Mouse (Mus musculus) cortical plate, adult 2 months (tissue): ENCODE results near the gene B830017H08Rik. TPM values are rescaled to one million over a fixed set of nuclear protein-coding genes. Genes with fewer than 3 reads are reported as not detected.

Experiments
- H3K27ac ChIP-seq: fragments of 200-500 bp; 2 replicates; pipeline ENCODE4 v1.5.1; 2012; ENCODE audit warnings: low read length, control low read depth, inconsistent platforms; ENCODE audit not compliant: insufficient read depth
- H3K4me1 ChIP-seq: fragments of 200-500 bp; 2 replicates; pipeline ENCODE4 v1.6.1; 2011; ENCODE audit warnings: low read length; ENCODE audit not compliant: control insufficient read depth, insufficient read depth
- H3K4me3 ChIP-seq: fragments of 200-500 bp; 2 replicates; pipeline ENCODE4 v1.5.1; 2011; ENCODE audit warnings: mild to moderate bottlenecking, low read length, control low read depth; ENCODE audit not compliant: insufficient read depth
- CTCF ChIP-seq: fragments of 200-500 bp; IDR thresholded peaks from 2 replicates; pipeline ENCODE4 v1.5.1; 2011; ENCODE audit warnings: mild to moderate bottlenecking, control low read depth, low read length; ENCODE audit not compliant: insufficient read depth; ENCODE audit errors: extremely low read depth
- POLR2A ChIP-seq: fragments of 200-500 bp; IDR thresholded peaks from 2 replicates; pipeline ENCODE4 v1.6.1; 2011; ENCODE audit warnings: mild to moderate bottlenecking, low read length, control low read depth; ENCODE audit not compliant: insufficient read depth; ENCODE audit errors: extremely low read depth
- polyA plus RNA-seq: library from polyadenylated mRNA; depleted of rRNA; stranded (reverse); fragments of >200 nt; gene quantifications from 2 replicates; pipeline ENCODE4 v1.2.3, GENCODE M21; 2012; rRNA removed

Gene B830017H08Rik
- polyA plus RNA-seq, 1 experiment = 5.3 TPM

DNA sequence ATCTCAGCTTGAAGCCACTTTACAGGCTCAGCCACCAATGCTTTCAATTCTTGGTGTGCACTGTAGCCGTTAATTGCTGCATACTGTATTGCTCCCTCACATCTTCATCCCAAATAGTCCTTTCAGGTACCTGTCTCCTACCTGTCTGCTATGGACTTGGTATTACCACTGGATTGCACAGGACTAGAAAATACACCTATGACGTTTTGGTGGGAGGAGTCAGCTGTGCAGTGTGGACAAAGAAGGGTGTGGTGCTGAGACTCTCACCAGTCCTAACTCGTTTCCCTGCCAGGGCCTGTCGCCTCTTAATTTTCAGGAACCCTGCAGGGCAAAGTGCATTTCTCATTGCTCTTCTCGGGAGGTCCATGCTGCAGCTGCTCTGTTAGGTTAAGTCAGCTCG, 32.8 kb downstream of the B830017H08Rik start:
- H3K27ac ChIP-seq = no peak overlapping the region

DNA sequence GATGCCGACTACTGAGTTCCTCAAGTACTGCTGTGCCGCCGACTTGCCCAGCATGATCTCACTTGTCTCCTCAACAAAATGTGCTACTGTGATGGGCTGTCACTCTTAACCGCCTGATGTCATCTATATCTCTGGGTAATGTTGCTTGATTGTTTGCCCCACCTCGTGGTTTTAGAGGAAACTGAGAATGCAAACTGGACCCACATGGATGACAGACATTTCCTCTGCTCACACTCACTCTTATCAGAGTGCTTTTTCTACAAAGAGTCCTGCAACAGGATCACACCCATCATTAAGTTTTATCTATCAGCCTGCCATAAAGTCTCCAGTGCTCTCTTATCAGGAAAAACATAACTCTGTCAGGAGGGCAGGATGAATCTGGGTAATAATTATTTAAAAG, 38.3 kb downstream of the B830017H08Rik start:
- 0 out of 2 replicates have a peak, but pooled peaks cover 2% of the 10 kb centered on the region for H3K4me1 ChIP-seq
- H3K27ac ChIP-seq = no peak overlapping the region
- no peak overlapping the region for H3K4me3 ChIP-seq
- TF ChIP-seq POLR2A (no peak), CTCF (no peak)

More for the DNA sequence above, 32.8 kb downstream of the B830017H08Rik start:
- no peak for TF ChIP-seq CTCF
- no peak for TF ChIP-seq POLR2A
- H3K4me1 ChIP-seq = peaks cover 2% of the 10 kb centered on the region; the same call in 1 of the 2 replicates
- no peak overlapping the region for H3K4me3 ChIP-seq

DNA sequence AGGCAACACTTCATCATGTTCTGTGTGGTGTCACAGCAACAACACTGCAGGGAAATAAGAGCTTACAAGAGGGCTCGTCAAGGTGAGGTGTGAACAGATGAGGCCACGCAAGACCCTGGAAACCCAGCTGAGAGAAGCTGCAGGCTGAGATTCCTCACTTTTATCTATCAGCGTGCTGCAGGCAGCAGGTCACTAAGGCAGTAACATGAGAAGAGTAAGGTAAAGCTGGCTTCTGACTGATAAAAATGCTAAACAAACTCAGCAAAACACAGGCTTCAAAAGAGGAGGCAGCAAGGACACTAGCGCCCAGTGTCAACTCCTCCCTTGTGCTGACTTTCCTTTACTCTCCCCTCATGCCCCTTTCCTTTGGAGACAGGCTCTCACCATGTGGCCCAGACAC, 40.1 kb downstream of the B830017H08Rik start:
- Histone ChIP-seq H3K4me3 (no peak overlapping the region), H3K27ac (no peak overlapping the region), H3K4me1 (0 out of 2 replicates have a peak, but pooled peaks cover 2% of the 10 kb centered on the region)
- TF ChIP-seq POLR2A (no peak), CTCF (no peak)

DNA sequence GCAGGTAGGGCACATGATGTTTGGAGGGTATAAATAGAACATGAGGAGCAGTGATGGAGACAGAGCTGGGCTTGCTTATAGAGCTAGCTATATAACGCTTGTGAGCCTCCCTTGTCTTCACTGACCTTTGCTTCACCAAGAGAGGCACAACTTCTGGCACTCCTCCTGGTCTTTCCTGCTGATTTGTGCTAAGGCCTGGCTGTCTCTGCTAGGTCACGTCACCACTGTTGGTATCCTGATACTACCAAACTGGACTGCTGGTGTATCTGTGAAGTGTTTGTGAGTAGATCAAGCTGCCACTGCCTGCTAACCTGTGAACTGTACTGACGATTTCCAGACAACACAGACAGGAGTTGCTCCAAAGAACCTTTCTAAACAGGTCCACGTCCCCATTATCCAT, 42.3 kb downstream of the B830017H08Rik start:
- peaks cover 6% of the 10 kb centered on the region for H3K4me1 ChIP-seq
- TF ChIP-seq POLR2A (no peak), CTCF (no peak)
- no peak overlapping the region for H3K27ac ChIP-seq
- H3K4me3 ChIP-seq = no peak overlapping the region

DNA sequence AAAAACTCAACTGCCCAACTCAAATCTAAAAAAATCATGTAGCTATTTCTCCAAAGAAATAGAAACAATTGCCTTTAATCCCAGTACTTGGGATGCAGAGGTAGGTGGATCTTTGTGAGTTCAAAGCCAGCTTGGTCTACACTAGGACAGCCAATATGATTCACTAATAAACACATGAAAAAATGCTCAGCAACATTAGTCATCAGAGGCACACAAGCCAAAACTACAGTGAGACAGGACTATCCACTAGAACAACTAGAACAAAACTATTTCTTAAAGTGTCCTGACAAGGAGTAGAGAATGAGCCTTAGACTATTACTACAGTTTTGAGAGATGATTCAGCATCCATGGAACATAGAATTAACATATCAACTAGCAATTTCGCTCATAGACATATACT, 43.2 kb downstream of the B830017H08Rik start:
- peaks cover 6% of the 10 kb centered on the region for H3K4me1 ChIP-seq
- H3K4me3 ChIP-seq = no peak overlapping the region
- no peak overlapping the region for H3K27ac ChIP-seq
- TF ChIP-seq CTCF (no peak), POLR2A (no peak)

DNA sequence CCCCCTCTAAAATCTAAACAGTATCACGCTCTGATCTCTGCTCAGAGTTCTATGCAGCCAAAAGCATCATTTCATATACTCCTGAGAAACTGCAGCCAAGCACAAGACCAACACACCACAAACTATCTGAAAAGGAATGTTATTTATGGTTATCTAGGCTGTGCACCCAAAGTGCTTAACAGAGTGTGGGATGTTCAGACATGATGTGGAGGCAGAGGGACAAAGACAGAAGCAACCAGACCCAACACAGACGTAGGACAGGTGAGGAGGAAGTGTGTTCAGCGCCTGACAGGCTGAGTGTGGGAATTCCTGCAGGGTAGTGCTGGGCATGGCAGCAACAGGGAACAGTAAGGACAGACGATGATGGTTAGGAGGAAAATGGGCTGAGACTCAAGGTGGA, 46.6 kb downstream of the B830017H08Rik start:
- TF ChIP-seq POLR2A = no peak
- no peak for TF ChIP-seq CTCF
- peaks cover 9% of the 10 kb centered on the region for H3K4me1 ChIP-seq
- no peak overlapping the region for H3K4me3 ChIP-seq
- H3K27ac ChIP-seq = no peak overlapping the region

DNA sequence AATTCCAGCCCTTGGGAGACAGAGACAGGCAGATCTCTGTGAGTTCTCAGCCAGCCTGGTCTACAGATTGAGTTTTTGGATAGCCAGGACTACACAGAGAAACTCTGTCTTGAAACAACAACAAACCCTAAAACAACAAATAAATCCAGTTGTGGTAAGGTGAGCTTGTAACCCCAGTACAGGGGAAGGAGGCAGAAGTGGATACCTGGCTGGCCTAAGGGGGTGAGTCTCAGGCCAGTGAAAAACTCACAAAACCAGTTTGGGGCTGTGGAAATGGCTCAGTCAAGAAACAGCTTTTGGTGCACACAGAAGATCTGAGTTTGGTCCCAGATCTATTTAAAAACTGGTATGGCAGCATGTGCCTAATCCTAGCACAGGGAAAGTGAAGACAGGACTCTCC, 49.3 kb downstream of the B830017H08Rik start:
- no peak for TF ChIP-seq CTCF
- no peak for TF ChIP-seq POLR2A
- Histone ChIP-seq H3K4me3 (no peak overlapping the region), H3K27ac (no peak overlapping the region), H3K4me1 (peaks cover 9% of the 10 kb centered on the region)

DNA sequence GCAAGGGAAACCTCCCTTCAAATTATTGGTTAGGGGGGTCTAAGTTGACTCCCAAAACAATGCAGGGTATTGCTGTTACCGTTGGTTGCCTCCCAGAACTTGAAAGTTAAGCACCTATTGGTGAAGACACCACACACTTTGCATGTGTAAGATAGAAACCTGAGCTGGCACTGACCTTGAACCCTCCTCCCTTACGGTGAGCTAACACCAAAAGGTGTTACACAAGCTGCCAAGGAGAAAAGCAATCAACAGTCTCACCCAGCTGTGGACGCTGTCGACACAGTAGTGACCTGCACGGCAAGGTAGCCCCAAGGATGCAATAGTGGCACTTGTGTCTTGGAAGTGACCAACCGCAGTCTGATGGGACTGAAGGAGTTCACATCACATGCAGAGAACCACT, 51.2 kb downstream of the B830017H08Rik start:
- Histone ChIP-seq H3K4me1 (peaks cover 8% of the 10 kb centered on the region), H3K4me3 (no peak overlapping the region), H3K27ac (no peak overlapping the region)
- no peak for TF ChIP-seq CTCF
- TF ChIP-seq POLR2A = no peak

Other genes starting within 250 kb of the B830017H08Rik start
- 82.5 and 104 TPM in 2 replicates for gene Slc7a4, start 249.9 kb upstream of the B830017H08Rik start, polyA plus RNA-seq
- gene Smpd4, start 213.8 kb upstream of the B830017H08Rik start, polyA plus RNA-seq = 196 and 203 TPM in 2 replicates
- gene Ccdc74a, start 186.7 kb upstream of the B830017H08Rik start, polyA plus RNA-seq = 33.0 and 39.9 TPM in 2 replicates
- gene Med15, start 100.2 kb upstream of the B830017H08Rik start, polyA plus RNA-seq = 65.9 and 67.5 TPM in 2 replicates
- gene Klhl22, start 73.5 kb upstream of the B830017H08Rik start, polyA plus RNA-seq = 107 and 126 TPM in 2 replicates
- 3.5 and 3.7 TPM in 2 replicates for gene Scarf2, start 35.8 kb upstream of the B830017H08Rik start, polyA plus RNA-seq
- 19.0 and 19.4 TPM in 2 replicates for gene Car15, start 5.2 kb downstream of the B830017H08Rik start, polyA plus RNA-seq
- 2.6 and 3.0 TPM in 2 replicates for gene Gm20518, start 58.5 kb downstream of the B830017H08Rik start, polyA plus RNA-seq
- 0.08 and 0.10 TPM in 2 replicates for gene Tssk1, start 61.1 kb downstream of the B830017H08Rik start, polyA plus RNA-seq
- gene Dgcr2, start 65.4 kb downstream of the B830017H08Rik start, polyA plus RNA-seq = 81.0 and 83.6 TPM in 2 replicates
- not detected in 2 replicates for gene Tssk2, start 65.5 kb downstream of the B830017H08Rik start, polyA plus RNA-seq
- 39.7 and 46.3 TPM in 2 replicates for gene Ess2, start 78.2 kb downstream of the B830017H08Rik start, polyA plus RNA-seq
- not detected in 2 replicates for gene Gsc2, start 81.9 kb downstream of the B830017H08Rik start, polyA plus RNA-seq
- 56.5 and 62.5 TPM in 2 replicates for gene Slc25a1, start 95.1 kb downstream of the B830017H08Rik start, polyA plus RNA-seq
- gene Vpreb2, start 147.3 kb downstream of the B830017H08Rik start, polyA plus RNA-seq = not detected in 2 replicates
- 113 and 120 TPM in 2 replicates for gene Dgcr6, start 219.7 kb downstream of the B830017H08Rik start, polyA plus RNA-seq